Mouse (Mus musculus) lung, postnatal 0 days (tissue): ENCODE results near the gene Fbxw8.

Experiments used
- CTCF ChIP-seq: IDR thresholded peaks from 2 replicates; pipeline ENCODE4 v1.5.1; 2016; ENCODE audit warnings: antibody characterized with exemption, mild to moderate bottlenecking
- EP300 ChIP-seq: IDR thresholded peaks from 2 replicates; pipeline ENCODE4 v1.6.1; 2016; ENCODE audit warnings: antibody characterized with exemption, mild to moderate bottlenecking, control low read depth

DNA sequence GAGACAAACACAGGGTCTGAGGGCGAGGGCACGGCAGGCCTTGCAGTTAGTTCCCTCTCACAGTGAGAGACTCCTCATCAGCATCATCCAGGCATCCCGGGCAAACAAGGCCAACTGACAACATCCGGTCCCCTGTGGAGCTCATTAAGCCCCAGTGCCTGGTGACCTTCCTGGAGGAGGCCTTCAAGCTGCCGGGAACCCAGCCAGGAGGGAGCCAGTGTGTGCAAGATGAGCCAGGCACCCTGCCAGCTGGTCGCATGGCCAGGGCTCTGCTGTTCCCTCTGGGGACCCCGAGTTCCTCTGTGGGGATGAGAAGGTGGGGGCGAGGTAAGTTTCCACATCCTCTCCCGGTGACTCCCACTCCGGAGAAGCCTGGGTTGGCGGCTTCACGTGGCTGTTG, 140.2 kb downstream of the Fbxw8 start:
- no peak for TF ChIP-seq CTCF
- TF ChIP-seq EP300: no peak
